Mouse (Mus musculus) left cerebral cortex, adult 8-10 months (tissue): Measurements from ENCODE around the gene Siglec1. TPM values are rescaled to one million over a fixed set of nuclear protein-coding genes. Genes with fewer than 3 reads are reported as not detected.

ENCODE experiments used
- DNase-seq, 2 experiments: peaks; one replicate each; pipeline ENCODE4 v3.0.0; 2022; ENCODE audit warnings: low spot score in 2 of 2
- total RNA-seq, 4 experiments: library from RNA; stranded (reverse); gene quantifications; 2 replicates each; pipeline ENCODE4 v1.2.4; 2022

The Siglec1 gene
- total RNA-seq, 4 experiments from 2014 or later: 0.46 to 0.65 (median 0.64) TPM

DNA sequence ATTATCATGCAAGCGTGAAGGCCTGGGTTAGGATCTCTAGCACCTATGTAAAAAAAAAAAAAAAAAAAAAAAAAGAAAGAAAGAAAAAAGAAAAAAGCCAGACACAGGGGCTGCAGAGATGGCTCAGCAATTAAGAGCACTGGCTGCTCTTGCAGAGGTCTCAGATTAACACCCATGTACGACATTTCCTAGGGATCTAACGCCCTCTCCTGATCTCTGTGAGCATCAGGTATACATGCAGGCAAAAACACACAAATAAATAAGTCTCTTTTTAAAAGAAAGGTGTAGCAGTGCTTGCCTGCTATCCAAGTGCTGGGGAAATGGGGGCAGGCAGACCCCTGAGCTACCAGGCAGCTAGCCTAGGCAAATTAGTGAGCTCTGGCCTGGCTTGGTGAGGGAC is 15.0 kb upstream of the Siglec1 start:
- DNase-seq: no peak

DNA sequence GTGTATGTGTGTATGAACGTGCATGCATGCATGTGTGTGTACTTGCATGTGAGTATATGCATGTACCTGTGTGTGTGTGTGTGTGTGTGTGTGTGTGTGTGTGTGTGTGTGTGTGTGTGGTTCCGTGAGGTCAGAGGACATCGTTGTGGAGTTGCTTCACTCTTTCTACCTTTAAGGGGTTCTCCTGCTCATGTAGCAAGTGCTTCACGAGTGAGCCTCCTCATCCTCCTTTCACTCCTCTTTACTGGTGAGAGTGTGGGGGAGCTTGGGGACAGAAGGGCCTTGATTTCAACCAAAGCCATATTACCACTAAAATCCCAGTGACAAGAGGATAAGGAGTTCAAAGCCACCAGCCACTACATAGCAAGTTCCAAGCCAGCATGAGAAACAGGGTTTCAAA is 10.5 kb upstream of the Siglec1 start:
- DNase-seq: no peak

DNA sequence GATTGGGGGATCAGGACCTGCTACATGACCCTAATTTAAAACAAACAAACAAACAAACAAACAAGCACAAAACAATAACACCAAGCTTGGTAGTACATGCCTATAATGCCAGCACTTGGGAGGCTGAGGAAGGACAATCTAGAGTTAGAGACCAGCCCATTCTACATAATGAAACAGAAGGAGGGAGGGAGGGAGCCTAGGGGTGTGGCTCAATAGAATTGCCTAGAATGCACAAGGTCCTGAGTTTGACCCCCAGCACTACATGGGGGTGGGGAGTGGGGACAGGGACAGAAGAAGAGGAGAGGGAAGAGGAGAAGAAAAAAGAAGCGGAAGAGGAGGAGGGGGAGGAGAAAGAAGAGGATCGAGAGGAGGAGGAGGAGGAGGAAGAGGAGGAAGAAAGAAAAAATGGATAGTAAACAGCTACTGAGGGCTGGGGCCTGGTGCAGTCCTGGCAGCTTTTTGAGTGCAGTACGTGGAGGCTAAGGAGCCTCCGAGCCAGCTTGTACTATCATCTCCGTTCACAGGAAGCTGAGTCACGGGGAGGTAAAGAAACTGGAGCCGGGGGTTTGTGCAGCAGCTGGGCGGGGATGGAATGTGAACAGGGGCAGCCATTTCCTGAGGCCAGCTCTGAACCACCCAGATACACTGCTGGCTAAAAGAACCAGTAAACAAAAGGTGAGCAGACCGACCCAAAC is 9.7 kb upstream of the Siglec1 start:
- no peak for DNase-seq

DNA sequence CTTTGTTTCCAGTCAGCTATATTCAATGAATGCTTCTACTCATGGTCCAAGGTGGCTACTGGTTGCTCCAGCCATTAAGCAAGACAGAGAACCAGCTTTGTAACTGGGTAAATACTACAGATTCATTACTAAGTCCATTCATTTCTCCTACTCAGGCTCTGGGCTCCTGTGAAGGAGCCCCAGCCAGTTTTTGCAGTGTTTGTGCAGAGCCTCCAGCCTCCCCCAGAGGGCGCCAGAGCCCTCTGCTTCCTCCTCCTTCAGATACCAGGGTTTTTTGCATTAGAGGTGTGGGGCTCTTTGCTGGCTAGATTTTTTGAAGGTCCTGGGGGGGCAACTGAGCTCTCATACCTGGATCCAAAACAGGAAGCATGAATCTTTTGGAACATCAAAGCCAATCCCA is 8.3 kb upstream of the Siglec1 start:
- DNase-seq: peak; percentile 33 to 69

DNA sequence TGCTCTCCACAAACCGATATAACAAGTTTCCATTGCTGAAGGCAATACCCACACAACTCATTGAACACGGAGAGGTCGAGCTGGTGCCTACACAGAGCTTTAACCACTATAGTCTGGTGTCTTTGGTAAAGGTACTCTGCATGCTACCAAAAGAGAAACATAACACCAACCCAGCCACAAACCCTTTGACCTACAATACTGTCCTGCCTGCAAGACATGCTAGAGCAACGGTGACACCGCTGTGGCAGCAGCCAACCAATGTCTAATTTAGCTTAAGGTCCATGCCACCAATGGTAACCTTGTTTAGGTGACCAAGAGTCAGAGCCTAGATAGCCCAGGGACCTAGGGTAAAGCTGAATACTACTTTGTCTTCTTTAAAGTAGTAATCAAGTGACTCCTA is 7.0 kb upstream of the Siglec1 start:
- no peak for DNase-seq

GRCm38 (mm10) chr2:131090852-131091251 is 4.3 kb upstream of the Siglec1 start:
- no peak for DNase-seq

DNA sequence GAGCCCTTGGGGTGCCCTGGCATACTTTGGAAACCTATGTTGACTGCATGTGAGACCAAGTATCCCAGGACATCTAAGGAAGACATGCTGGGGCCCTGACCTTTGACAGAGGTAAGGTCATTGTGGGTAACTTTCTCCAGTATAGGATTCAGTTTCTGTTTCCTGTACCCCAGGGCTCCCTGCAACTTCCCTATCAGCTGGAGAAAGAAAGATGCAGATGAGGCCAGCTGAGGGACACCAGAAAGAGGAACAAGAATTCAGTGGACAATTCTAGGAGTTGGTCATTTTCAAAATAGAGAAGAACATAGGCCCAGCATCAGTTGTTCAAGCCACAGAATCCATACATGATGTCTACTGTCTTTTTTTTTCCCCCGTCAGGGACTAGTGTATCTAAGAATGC is 3.1 kb upstream of the Siglec1 start:
- DNase-seq: no peak

- no peak for DNase-seq
These were observed 2.0 kb upstream of the Siglec1 start for GRCm38 (mm10) chr2:131088581-131088980.

- no peak for DNase-seq
These were observed 2.4 kb downstream of the Siglec1 start for GRCm38 (mm10) chr2:131084206-131084605.

GRCm38 (mm10) chr2:131080507-131080906 is 6.1 kb downstream of the Siglec1 start:
- no peak for DNase-seq

- DNase-seq: no peak
These were observed 14.0 kb downstream of the Siglec1 start for GRCm38 (mm10) chr2:131072536-131072935.

DNA sequence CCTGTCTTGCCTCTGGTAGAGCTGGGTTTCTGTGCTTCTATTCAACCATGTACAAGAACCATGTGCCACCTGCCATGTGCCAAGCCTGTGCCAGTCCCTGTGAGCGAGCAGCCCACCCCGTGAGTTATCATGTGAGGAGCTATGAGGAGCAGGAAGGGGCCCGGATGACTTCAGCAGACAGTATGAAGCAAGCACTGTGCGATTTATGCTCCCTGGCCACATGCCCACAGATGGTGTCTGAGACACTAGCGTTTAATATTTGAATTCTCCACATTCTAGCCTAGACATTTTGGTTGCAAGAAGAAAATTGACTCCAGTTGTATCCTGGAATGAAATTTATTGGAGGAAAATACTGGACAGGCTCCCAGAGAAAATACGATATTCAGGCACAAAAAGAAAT is 19.1 kb downstream of the Siglec1 start:
- no peak for DNase-seq

DNA sequence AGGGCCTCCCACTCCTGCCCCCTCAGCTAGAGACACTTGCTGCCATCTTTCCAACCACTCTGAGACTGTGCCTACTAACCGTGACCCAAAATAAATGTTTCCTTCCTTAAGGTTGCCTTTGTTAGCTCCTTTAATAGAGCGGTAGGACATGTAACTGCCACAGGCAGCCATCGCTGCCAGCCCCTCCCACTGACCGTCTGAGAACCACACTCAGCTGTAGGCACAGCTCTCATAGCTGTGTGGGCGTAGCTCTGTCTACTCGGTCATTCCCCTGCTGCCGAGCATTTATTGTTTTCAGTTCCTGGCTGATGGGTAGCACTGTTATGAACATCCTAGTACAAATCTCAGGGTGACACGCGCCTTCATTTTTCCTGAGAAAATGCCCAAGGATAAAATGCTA is 20.2 kb downstream of the Siglec1 start:
- peak in 1 of 2 experiments; percentile 43 for DNase-seq

DNA sequence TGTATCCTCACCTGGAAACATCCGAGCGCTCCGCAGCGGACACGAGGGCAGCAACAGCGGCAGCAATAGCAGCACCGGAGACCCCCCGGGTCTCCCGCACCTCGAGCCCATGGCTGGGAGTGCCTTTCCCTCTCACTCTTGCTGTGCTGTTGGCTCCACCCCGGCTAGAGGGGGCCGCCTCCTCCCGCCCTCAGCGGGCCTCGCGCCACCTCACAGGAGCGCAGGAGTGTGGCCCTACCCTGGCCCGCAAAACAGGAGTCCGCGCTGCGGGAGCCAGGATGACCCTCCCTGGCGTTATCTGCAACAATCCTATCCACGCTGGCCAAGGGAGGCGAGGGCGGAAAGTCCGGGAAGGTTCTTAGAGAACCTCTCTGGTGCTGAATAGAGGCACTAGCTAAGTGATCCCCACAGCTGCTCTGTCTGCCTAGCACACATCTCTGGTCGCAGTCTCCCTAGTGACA is 23.1 kb downstream of the Siglec1 start, which contains the start of gene Adam33:
Gene Adam33 (minus strand): TSS at position 411 of the 461 bp plus-strand sequence.
- DNase-seq: no peak

DNA sequence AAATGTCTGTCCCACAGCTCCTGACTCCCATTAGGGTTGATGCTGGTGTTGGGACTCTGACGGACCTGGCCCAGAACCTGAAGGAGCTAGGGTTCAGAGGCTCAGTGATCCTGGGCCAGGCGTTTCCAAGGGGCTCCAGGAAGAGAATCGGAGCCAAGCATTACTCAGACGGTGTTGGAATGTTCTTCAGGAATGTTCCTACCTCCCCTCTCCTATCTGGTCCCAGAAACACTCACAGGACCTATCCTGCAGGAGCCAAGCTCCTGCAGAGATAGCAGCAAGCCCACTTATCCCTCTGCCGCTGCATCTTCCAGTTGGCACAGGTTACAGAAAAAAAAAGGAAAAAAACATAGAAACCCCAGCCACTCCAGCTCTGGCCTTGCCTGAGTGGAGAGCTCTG is 25.0 kb downstream of the Siglec1 start:
- no peak for DNase-seq

DNA sequence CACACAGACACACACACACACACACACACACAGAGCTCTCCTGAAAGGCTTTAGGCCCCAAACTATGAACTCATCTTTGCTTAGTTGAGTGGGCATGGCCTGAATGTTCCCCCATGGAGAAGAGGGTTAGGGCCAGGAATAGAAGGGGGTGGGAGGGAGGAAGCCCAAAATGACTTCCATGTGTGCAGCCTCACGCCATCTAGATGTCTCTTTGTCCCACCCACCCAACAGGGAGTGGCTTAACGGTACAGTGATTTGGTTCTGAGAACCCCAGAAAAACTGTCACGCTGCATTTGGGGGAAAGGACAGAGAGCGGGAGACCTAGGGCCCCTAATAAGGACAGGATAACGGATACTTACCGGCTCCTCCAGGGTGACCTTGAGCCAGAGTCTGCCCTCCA is 25.8 kb downstream of the Siglec1 start:
- DNase-seq: no peak

DNA sequence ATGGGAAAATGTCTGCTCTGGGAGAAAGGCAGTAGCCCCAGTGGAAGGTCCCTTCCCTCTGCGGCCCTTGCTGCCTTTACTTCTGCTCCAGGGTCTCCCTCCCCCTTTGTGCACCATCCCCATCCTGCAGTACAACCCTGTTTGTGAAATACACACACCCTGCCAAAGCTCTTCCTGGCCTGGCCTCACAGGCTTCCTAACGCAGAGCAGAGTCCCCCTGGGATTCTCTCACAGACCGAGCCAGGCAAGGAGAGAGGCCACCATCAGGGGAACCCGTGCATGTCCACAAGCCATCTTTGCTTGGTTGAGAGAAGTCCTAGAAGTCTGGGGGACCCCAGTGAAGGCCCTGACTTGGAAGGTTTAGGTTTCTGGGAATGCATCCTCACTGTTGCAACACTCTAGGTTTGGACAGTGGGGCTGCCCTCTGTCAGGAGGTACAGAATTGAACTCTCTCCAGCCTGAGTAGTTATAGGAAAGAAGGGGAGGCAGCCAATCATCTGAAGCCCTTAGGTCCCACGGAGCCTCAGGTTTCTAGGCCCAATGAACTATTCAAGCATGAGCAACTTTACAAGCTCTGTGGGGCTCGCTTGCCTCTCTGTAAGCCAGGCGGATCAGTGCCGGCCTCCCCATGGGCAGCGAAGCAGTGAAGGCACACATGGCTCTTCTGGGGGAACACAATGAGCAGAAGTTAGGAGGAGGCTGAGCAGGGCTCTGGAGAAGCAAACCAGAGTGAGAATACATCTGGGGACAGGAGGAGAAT is 26.6 kb downstream of the Siglec1 start:
- DNase-seq: no peak

GRCm38 (mm10) chr2:131059377-131059776 is 27.2 kb downstream of the Siglec1 start:
- no peak for DNase-seq

DNA sequence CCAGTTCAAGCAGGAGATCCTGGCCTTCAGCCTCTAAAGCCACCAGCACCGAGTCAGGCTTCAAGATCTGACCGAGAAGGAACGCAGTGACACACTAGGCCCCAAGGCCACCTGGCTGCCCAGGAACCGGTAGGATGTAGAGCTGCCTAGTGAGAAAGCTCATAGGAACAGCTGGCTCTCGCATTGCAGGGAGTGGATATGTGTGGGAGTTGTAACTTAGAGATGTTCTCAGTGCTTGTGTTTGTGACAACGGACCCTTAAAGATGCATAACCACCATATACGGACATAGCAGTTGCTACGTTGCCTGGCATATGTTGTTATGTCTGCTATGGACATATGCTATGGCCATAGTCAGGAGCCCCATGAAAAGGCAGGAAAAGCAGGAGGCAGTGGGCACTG is 27.9 kb downstream of the Siglec1 start:
- peak in 1 of 2 experiments; percentile 41 for DNase-seq

DNA sequence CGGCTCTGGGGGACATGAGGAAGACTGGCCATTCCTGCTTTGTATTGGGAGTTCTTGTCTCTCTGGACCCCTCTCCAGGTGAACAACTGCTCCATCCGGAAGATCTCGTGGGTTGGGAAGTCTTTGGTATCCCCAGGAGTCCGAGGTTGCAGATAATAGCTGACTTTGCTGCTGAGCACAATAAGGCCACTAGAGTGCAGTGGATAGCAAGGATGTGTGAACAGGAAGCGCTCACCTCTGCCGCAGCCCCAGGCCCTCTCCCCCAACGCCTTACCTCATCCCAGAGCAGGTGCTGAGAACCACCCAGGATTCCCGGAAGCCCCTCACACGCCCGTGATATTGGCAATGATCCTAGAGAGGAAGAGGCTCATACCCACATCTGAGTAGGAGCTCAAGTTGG is 30.4 kb downstream of the Siglec1 start:
- no peak for DNase-seq

GRCm38 (mm10) chr2:131055631-131056030 is 30.9 kb downstream of the Siglec1 start:
- DNase-seq: no peak

GRCm38 (mm10) chr2:131054646-131055264 is 31.8 kb downstream of the Siglec1 start:
- no peak for DNase-seq
